Mouse (Mus musculus) myocyte (in vitro differentiated cells): ENCODE measurements around the gene Hist1h2bf. TPM values are rescaled to one million over a fixed set of nuclear protein-coding genes. Genes with fewer than 3 reads are reported as not detected.

Experiments
- H3K27me3 ChIP-seq: one replicate; pipeline ENCODE4 v1.6.1; 2011; ENCODE audit not compliant: control insufficient read depth, insufficient read depth, insufficient read length
- H3K36me3 ChIP-seq: one replicate; pipeline ENCODE4 v1.6.1; 2011; ENCODE audit not compliant: control insufficient read depth, insufficient read depth
- H3K4me2 ChIP-seq: one replicate; pipeline ENCODE4 v1.6.1; 2011; ENCODE audit warnings: low read depth, control low read depth
- H3K4me3 ChIP-seq: one replicate; pipeline ENCODE4 v1.5.1; 2011; ENCODE audit warnings: mild to moderate bottlenecking, control low read depth, moderate library complexity
- H3K79me2 ChIP-seq: one replicate; pipeline ENCODE4 v1.6.1; 2011; ENCODE audit not compliant: control insufficient read depth, insufficient read depth
- H3ac ChIP-seq: one replicate; pipeline ENCODE4 v1.6.1; 2011; ENCODE audit not compliant: control insufficient read depth, insufficient read length
- CEBPB ChIP-seq: IDR thresholded peaks from 2 replicates; pipeline ENCODE4 v1.6.1; 2011; ENCODE audit warnings: mild to moderate bottlenecking, moderate library complexity; ENCODE audit not compliant: poor library complexity, insufficient read depth, severe bottlenecking
- E2F4 ChIP-seq: IDR thresholded peaks from one replicate; pipeline ENCODE4 v1.6.1; 2011; ENCODE audit warnings: mild to moderate bottlenecking, control low read depth, moderate library complexity; ENCODE audit not compliant: insufficient read depth
- MAX ChIP-seq: IDR thresholded peaks from one replicate; pipeline ENCODE4 v1.6.1; 2011; ENCODE audit warnings: low read depth, mild to moderate bottlenecking, control low read depth
- MYOD1 ChIP-seq, 3 experiments: IDR thresholded peaks; one replicate each; pipeline ENCODE4 v1.6.1; 2011; ENCODE audit warnings: control low read depth in 2 of 3, low read depth in 2 of 3, mild to moderate bottlenecking in 2 of 3, moderate library complexity in 1 of 3; ENCODE audit not compliant: insufficient read length in 2 of 3, control insufficient read depth in 1 of 3
- MYOG ChIP-seq, 3 experiments: IDR thresholded peaks; one replicate each; pipeline ENCODE4 v1.6.1; 2011; ENCODE audit warnings: control low read depth in 2 of 3, low read depth in 2 of 3, mild to moderate bottlenecking in 2 of 3; ENCODE audit not compliant: insufficient read length in 2 of 3, control insufficient read depth in 1 of 3, insufficient read depth in 1 of 3
- POLR2A ChIP-seq: IDR thresholded peaks from one replicate; pipeline ENCODE4 v1.6.1; 2011; ENCODE audit warnings: low read depth, mild to moderate bottlenecking, control low read depth, moderate library complexity; ENCODE audit not compliant: insufficient read length
- POLR2AphosphoS2 ChIP-seq: IDR thresholded peaks from one replicate; pipeline ENCODE4 v1.6.1; 2011; ENCODE audit warnings: low read depth, control low read depth; ENCODE audit not compliant: insufficient read length
- REST ChIP-seq: IDR thresholded peaks from one replicate; pipeline ENCODE4 v1.6.1; 2011; ENCODE audit warnings: mild to moderate bottlenecking, control low read depth, moderate library complexity; ENCODE audit not compliant: insufficient read depth, insufficient read length
- SRF ChIP-seq: IDR thresholded peaks from one replicate; pipeline ENCODE4 v1.6.1; 2011; ENCODE audit warnings: low read depth; ENCODE audit not compliant: control insufficient read depth, insufficient read length
- TCF12 ChIP-seq: IDR thresholded peaks from one replicate; pipeline ENCODE4 v1.6.1; 2011; ENCODE audit warnings: mild to moderate bottlenecking, control low read depth; ENCODE audit not compliant: poor library complexity, insufficient read depth, severe bottlenecking
- TCF3 ChIP-seq: IDR thresholded peaks from one replicate; pipeline ENCODE4 v1.6.1; 2011; ENCODE audit warnings: low read depth, control low read depth; ENCODE audit not compliant: insufficient read length
- USF1 ChIP-seq: IDR thresholded peaks from one replicate; pipeline ENCODE4 v1.6.1; 2011; ENCODE audit warnings: low read depth, mild to moderate bottlenecking, control low read depth, moderate library complexity
- polyA plus RNA-seq: library from polyadenylated mRNA; unstranded; fragments of >200 nt; fragmentation: generic; extraction: Trizol; gene quantifications from one replicate; pipeline ENCODE4 v1.2.1, GENCODE M21; 2012; ENCODE audit warnings: missing spikeins

Hist1h2bf gene
- polyA plus RNA-seq, 1 experiment: 2.1 TPM

DNA sequence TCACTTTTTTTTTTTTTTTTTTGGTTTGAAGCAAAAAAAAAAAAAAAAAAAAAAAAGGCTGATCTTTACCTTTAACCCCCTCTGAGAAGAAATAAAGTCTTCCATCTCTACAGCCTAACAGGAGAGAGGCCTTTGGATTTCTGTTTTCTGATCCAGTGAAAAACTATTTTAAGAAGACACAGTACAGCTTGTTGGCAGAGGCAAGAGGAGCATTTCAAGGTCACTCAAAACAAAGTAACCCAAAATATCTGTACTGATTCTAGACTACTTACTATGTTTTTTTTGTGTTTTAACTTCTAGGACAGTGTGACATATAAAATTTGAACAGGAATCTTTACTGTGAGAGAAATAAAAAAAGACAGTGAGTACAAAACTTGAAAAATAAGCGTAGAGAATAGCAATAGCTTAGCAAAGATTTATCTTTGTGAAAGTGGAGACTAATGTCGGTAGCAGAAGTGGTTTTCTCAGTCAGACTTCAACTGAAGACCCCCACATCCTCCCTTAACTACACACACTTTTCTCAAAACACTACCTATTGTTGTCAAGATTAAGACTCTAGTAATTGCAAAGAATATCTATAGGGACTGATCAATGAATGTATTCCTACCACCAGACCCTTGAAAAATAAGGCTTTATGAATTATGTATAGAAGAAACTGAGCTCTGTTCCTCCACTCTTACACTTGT lies 44.4 kb downstream of the Hist1h2bf start:
- Histone ChIP-seq H3K4me3 (peak overlapping the region; percentile 41), H3K4me2 (peak overlapping the region; percentile 79), H3K79me2 (no peaks in the 10 kb centered on the region), H3K27me3 (no peaks in the 10 kb centered on the region), H3K36me3 (no peaks in the 10 kb centered on the region), H3ac (no peak overlapping the region)
- no peak for TF ChIP-seq TCF12
- TF ChIP-seq MYOD1 (IDR thresholded peaks at IDR 0.05; ENCODE audit: control insufficient read depth in 1 of 3, insufficient read length in 2 of 3, low read depth in 2 of 3): no peak
- no peak for TF ChIP-seq POLR2A
- TF ChIP-seq POLR2AphosphoS2: no peak
- TF ChIP-seq MAX: no peak

DNA sequence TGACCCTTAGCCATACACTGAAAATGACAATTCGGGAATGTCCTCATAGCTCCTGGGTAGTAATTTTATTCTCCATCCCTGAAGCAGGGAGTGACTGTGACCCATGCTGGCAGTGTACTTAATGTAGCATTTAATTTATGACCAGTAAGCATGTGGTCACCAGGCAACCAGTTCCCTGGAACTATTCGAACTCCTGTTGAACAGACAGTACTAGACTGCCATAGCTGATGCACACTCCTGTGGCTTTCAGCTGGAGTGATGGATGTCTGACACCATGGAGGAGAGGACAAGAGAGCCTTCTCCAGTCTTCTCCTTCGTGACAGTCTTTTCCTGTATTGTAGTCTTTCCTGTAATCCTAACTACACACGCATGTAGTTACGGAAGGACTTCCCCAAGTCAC lies 45.0 kb downstream of the Hist1h2bf start:
- H3K4me2 ChIP-seq: no peak overlapping the region

DNA sequence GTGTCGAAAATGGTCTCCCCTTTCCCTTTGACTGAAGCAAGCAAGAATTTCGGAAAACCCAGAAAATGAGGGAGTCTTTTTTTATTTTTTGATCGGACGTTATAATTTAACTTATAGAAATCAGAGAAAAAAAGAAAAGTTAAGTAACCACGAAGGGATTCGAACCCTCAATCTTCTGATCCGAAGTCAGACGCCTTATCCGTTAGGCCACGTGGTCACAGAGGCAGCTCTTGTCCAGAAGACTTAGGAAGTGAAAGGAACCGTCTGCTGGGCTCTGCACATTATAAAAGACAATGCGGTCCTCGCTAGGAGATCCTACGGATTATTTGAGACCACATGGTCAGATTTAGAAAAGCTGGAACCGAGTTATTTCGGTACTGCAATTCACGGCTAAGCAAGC lies 47.7 kb downstream of the Hist1h2bf start:
- no peaks in the 10 kb centered on the region for H3K27me3 ChIP-seq
- no peaks in the 10 kb centered on the region for H3K36me3 ChIP-seq
- H3K4me3 ChIP-seq: peak overlapping the region; percentile 14
- no peaks in the 10 kb centered on the region for H3K79me2 ChIP-seq
- TF ChIP-seq USF1 (peak; percentile 96), MYOG (IDR thresholded peaks at IDR 0.05; ENCODE audit: control insufficient read depth in 1 of 3, insufficient read depth in 1 of 3, insufficient read length in 2 of 3, low read depth in 2 of 3) (no peak), POLR2AphosphoS2 (no peak), REST (no peak), TCF3 (no peak), MAX (no peak)
- H3ac ChIP-seq: no peak overlapping the region
- peak overlapping the region; percentile 86 for H3K4me2 ChIP-seq

More for the DNA sequence above, 45.0 kb downstream of the Hist1h2bf start:
- no peak overlapping the region for H3K4me3 ChIP-seq
- H3ac ChIP-seq: no peak overlapping the region
- no peaks in the 10 kb centered on the region for H3K27me3 ChIP-seq
- H3K36me3 ChIP-seq: no peaks in the 10 kb centered on the region
- no peaks in the 10 kb centered on the region for H3K79me2 ChIP-seq
- TF ChIP-seq TCF12 (no peak), E2F4 (no peak), MYOD1 (IDR thresholded peaks at IDR 0.05; ENCODE audit: control insufficient read depth in 1 of 3, insufficient read length in 2 of 3, low read depth in 2 of 3) (no peak), MAX (no peak), MYOG (IDR thresholded peaks at IDR 0.05; ENCODE audit: control insufficient read depth in 1 of 3, insufficient read depth in 1 of 3, insufficient read length in 2 of 3, low read depth in 2 of 3) (no peak), USF1 (no peak), CEBPB (no peak), POLR2A (no peak), REST (no peak), TCF3 (no peak), SRF (no peak), POLR2AphosphoS2 (no peak)

DNA sequence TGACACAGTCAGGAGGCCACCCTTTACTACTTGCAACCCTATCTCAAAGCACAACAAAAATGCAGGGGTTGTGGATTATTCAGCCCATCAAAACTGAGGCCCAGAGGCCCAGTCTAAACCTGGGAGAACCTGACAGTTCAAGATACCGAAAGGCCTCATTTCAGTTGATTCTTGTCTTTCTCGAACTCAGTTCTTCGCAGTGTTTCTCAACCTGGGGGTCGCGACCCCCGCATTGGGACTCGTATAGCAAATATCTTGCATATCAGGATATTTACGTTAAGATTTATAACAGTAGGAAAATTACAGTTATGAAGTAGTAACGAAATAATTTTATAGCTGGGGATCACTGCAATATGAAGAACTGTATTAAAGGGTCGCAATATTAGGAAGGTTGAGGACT lies 48.1 kb downstream of the Hist1h2bf start:
- H3K36me3 ChIP-seq: no peaks in the 10 kb centered on the region
- TF ChIP-seq REST: no peak
- TF ChIP-seq MAX: no peak
- H3K4me2 ChIP-seq: peak overlapping the region; percentile 86
- no peak overlapping the region for H3ac ChIP-seq
- H3K79me2 ChIP-seq: no peaks in the 10 kb centered on the region
- no peaks in the 10 kb centered on the region for H3K27me3 ChIP-seq
- H3K4me3 ChIP-seq: peak overlapping the region; percentile 14

DNA sequence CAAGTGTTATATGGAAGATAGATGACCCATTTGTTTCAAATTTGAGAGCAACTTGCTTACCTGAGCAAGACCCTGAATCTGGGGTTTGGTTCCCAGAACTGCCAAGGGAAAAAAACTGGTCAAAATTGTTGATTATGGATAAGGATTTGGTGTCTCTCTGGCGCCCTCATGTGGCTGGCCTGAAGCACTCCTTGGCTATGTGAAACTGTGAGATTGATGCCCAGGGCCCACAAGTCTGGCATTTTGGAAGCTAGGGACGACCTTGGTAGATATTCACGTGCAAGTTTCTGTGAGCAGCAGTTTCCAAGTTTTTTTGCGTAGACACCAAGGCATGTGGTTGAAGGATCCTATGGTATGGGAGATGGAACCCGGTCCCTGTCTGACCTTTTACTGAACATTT lies 49.3 kb downstream of the Hist1h2bf start:
- no peak for TF ChIP-seq MAX
- TF ChIP-seq MYOG (IDR thresholded peaks at IDR 0.05; ENCODE audit: control insufficient read depth in 1 of 3, insufficient read depth in 1 of 3, insufficient read length in 2 of 3, low read depth in 2 of 3): no peak
- TF ChIP-seq REST: no peak
- no peak for TF ChIP-seq E2F4
- TF ChIP-seq TCF3: no peak
- no peak for TF ChIP-seq MYOD1 (IDR thresholded peaks at IDR 0.05; ENCODE audit: control insufficient read depth in 1 of 3, insufficient read length in 2 of 3, low read depth in 2 of 3)
- TF ChIP-seq POLR2A: no peak
- no peak for TF ChIP-seq SRF
- TF ChIP-seq CEBPB: no peak
- TF ChIP-seq POLR2AphosphoS2: no peak
- no peaks in the 10 kb centered on the region for H3K27me3 ChIP-seq
- no peak overlapping the region for H3K4me3 ChIP-seq
- H3K4me2 ChIP-seq: peak overlapping the region; percentile 49
- H3ac ChIP-seq: no peak overlapping the region
- H3K36me3 ChIP-seq: no peaks in the 10 kb centered on the region
- no peaks in the 10 kb centered on the region for H3K79me2 ChIP-seq
